ENCODE assay signal across 17 mouse cellular contexts in the genomic region with DNA sequence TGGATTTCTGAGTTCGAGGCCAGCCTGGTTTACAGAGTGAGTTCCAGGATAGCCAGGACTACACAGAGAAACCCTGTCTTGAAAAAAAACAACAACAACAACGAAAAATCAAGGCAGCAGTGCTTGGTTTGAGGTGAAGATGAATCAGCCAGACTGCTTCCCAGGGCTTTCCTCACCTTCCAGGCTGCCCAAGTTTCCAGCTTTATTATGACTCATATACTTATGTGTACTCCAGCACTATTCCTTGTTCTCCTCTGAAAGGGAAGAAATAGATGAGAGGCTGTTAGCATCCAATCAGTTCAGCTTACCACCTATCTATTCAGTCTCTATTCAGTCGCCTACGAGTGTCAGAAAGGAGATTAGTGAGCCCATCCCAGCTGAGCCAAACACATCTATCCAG. TPM values are rescaled to one million over a fixed set of nuclear protein-coding genes. Genes with fewer than 3 reads are reported as not detected.
"Had no signal": no experiment of that assay in that cellular context is flagged by ENCODE, and none has a peak within 500 bp of the region (broad histone marks: within the 10 kb centered on the region; RNA-seq: fewer than 3 reads in every experiment).

No protein-coding gene starts in this region.

- H3K27me3 ChIP-seq: neural tube, embryonic 13.5 days; neural tube, embryonic 15.5 days; stomach, embryonic 15.5 days had no signal

- H3K36me3 ChIP-seq: neural tube, embryonic 13.5 days; stomach, embryonic 15.5 days had no signal

- H3K4me1 ChIP-seq: neural tube, embryonic 13.5 days; neural tube, embryonic 15.5 days; stomach, embryonic 15.5 days had no signal

- DNase-seq: retina, postnatal 1 day; right cerebral cortex, adult 18-20 months; right cerebral cortex, postnatal 14 days; right cerebral cortex, postnatal 25 days; right cerebral cortex, postnatal 4 days; spleen, adult 18-20 months; thymus, adult 18-20 months; thymus, adult 2 months; thymus, postnatal 14 days; thymus, postnatal 25 days; thymus, postnatal 36 days; thymus, postnatal 4 days had no signal

- H3K27ac ChIP-seq: neural tube, embryonic 13.5 days; neural tube, embryonic 15.5 days; stomach, embryonic 15.5 days; stomach, postnatal 0 days had no signal

- H3K9me3 ChIP-seq: neural tube, embryonic 13.5 days; neural tube, embryonic 15.5 days; stomach, embryonic 15.5 days had no signal

- H3K9ac ChIP-seq: neural tube, embryonic 13.5 days; neural tube, embryonic 15.5 days; stomach, embryonic 15.5 days had no signal

- H3K4me3 ChIP-seq: neural tube, embryonic 13.5 days; neural tube, embryonic 15.5 days; stomach, embryonic 15.5 days had no signal

- H3K4me2 ChIP-seq: neural tube, embryonic 13.5 days; neural tube, embryonic 15.5 days; stomach, embryonic 15.5 days had no signal

RNA-seq across cellular contexts. Expression of gene Vstm2b, which starts 24.7 kb away (rescaled TPM):
- total RNA-seq: neutrophil, adult 5-6 weeks had no signal
